Mouse (Mus musculus) cerebellum, adult 8-10 months (tissue): ENCODE measurements around the gene Tnks1bp1.

Experiments used
- DNase-seq: peaks from one replicate; pipeline ENCODE4 v3.0.0; 2022

Tnks1bp1 gene

GRCm38 (mm10) chr2:85095906-85096305 is 48.1 kb downstream of the Tnks1bp1 start:
- no peak for DNase-seq

DNA sequence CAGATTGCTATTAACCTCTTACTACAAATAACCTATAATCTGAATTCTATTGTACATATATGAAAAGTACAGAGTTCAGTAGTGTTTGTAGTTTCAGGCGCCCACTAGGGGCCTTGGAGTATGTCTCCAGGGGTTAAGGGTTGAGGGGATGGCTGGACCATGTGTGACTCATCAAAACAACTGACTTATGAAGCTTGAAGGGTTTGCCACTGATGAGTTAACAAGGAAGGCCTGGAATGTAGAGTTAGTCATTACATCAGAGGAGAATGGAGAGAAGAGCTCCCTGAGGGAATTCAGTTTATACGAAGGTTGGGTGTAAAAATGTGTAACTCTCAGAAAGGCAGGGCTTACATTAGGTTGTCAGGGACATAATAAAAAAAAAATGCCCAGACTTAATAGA is 50.2 kb downstream of the Tnks1bp1 start:
- no peak for DNase-seq

GRCm38 (mm10) chr2:85098824-85099511 is 51.1 kb downstream of the Tnks1bp1 start:
- no peak for DNase-seq

GRCm38 (mm10) chr2:85103201-85103600 is 55.4 kb downstream of the Tnks1bp1 start:
- no peak for DNase-seq

- no peak for DNase-seq
These were observed 57.7 kb downstream of the Tnks1bp1 start for GRCm38 (mm10) chr2:85105426-85106013.

DNA sequence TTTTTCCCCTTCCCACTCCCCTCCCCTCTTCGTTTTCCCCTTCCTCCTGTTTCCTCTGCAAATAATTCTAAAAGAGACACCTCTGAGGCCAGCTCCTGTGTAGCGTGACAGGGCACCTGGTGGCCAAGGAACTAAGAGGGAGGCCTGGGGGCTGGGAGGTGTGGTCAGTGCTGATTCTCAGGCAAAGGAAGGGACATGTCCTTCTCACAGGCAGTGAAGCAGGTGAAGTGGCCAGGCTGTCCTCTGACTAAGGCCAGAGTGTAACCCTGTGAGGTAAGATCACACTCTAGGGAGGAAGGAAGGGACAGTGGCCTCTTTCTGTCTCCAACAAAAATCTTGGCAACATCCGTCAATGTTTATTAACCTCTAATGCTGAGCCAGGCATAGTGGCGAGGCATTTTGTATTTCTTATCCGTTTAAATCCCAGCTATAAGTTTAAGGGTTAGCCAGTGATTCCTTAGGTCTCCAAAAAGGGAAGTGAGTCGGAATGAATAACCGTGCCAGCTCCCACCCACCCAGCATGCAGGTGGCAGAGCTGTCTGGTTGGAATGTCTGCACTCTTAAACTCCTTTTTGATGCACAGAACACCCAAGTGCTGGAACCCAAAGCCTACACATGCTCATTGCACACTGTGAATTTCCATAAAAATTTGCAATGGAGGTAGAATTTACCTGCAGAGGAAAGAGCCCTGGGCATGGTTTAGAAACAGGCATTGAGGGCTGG is 58.4 kb downstream of the Tnks1bp1 start:
- no peak for DNase-seq

- no peak for DNase-seq
These were observed 59.1 kb downstream of the Tnks1bp1 start for GRCm38 (mm10) chr2:85106941-85107340.

GRCm38 (mm10) chr2:85110288-85110875 is 62.6 kb downstream of the Tnks1bp1 start:
- DNase-seq = no peak
